Comparison of ENCODE assay signal across 8 mouse cellular contexts in the genomic region with DNA sequence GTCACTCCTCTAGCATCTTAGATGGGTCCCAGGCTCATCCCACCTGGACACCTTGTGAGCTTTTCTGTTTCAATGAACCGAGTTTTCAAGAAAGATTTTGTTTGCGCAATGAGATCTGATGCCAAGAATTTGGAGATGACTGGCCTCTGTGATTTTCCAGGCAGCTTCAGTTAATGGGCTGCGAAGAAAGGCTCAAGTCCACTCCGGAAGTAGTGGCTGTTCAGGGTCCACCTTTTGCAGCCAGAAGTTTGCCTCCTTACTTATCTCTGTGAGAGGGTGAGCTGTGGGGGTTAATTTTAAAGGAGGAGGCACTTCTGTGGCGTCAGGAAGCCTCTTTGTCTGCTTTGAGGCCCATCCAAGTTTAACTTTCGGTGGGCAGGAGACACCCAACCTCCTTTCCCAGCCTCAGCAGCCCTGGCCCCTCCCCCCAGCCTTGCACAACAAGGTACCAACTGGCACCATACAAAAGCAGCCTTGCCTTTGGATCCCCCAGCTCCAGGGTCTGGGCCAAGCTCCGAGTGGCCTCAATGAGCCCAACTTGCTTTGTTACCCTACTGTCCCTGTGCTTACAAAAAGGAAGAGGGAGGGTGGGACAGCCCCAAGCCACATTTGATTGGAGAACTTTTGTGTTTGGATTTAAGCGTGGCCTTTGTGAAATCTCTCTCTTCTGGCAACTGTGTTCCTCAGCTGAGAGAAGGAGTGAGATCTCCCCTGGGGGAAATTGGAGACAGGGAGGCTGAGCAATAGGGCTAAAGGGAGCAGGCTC.
DNase-seq lines count a peak whose midpoint lies in the region; ATAC-seq and TF ChIP-seq lines count a peak whose summit lies in the region.

No protein-coding gene starts in this region.

- no peak for DNase-seq in midbrain, embryonic 10.5 days (ENCODE audit: low spot score)
- DNase-seq in midbrain, embryonic 11.5 days (ENCODE audit: low spot score, missing footprints), result no peak
- DNase-seq in gastrocnemius, adult 8-10 months (ENCODE audit: low spot score in 2 of 2), result peak; percentile 56 to 68
- peak; percentile 30 for DNase-seq in midbrain, postnatal 0 days (ENCODE audit: low spot score)
- no peak for DNase-seq in thymus, adult 2 months
- DNase-seq in layer of hippocampus, postnatal 36 days, result no peak
- no peak for DNase-seq in ovary, postnatal 14 days (ENCODE audit: low spot score)

- peaks cover 18% of the 10 kb centered on the region for H3K4me1 ChIP-seq in midbrain, embryonic 10.5 days
- H3K4me1 ChIP-seq in midbrain, embryonic 11.5 days (ENCODE audit: control insufficient read depth, insufficient read depth, low read length), result peaks cover 4% of the 10 kb centered on the region; the same call in 1 of the 2 replicates
- peaks cover 6% of the 10 kb centered on the region for H3K4me1 ChIP-seq in kidney, embryonic 16.5 days (ENCODE audit: insufficient read depth, low read length)
- H3K4me1 ChIP-seq in midbrain, postnatal 0 days (ENCODE audit: insufficient read depth, low read length), result no peaks in the 10 kb centered on the region
- no peaks in the 10 kb centered on the region for H3K4me1 ChIP-seq in thymus, adult 2 months (replicated peaks; ENCODE audit: control insufficient read depth, insufficient read depth, low read length)

- no peak for TF ChIP-seq CTCF in midbrain, postnatal 0 days (IDR thresholded peaks at IDR 0.05)
- no peak for TF ChIP-seq CTCF in thymus, adult 2 months (IDR thresholded peaks at IDR 0.05; ENCODE audit: borderline replicate concordance, control insufficient read depth, extremely low read depth, insufficient read depth, low read length, poor library complexity)

- H3K9ac ChIP-seq in midbrain, embryonic 11.5 days (ENCODE audit: low read length), result no peak overlapping the region
- peak overlapping the region; percentile 17; the same call in 1 of the 2 replicates for H3K9ac ChIP-seq in kidney, embryonic 16.5 days (replicated peaks; ENCODE audit: low read length)
- H3K9ac ChIP-seq in midbrain, postnatal 0 days (replicated peaks; ENCODE audit: low read length, poor library complexity, severe bottlenecking), result no peak overlapping the region

- no peak for TF ChIP-seq POLR2A in thymus, adult 2 months (IDR thresholded peaks at IDR 0.05; ENCODE audit: control insufficient read depth, extremely low read depth, insufficient read depth, low read length, poor library complexity)

- no peak for ATAC-seq in midbrain, embryonic 11.5 days (ENCODE audit: low FRiP score)
- no peak; the same call in 1 of the 2 replicates for ATAC-seq in kidney, embryonic 16.5 days (ENCODE audit: low FRiP score, low TSS enrichment)
- ATAC-seq in midbrain, postnatal 0 days (ENCODE audit: low FRiP score), result no peak

- 53% methylated on average over 8 of the region's 8 CpGs for WGBS in midbrain, embryonic 10.5 days
- 61% methylated on average over 8 of the region's 8 CpGs for WGBS in midbrain, embryonic 11.5 days
- WGBS in kidney, embryonic 16.5 days, result 32% methylated on average over 8 of the region's 8 CpGs
- 49% methylated on average over 8 of the region's 8 CpGs for WGBS in midbrain, postnatal 0 days
- 69% methylated on average over 8 of the region's 8 CpGs for WGBS in thymus, adult 2 months

- no peak overlapping the region for H3K4me2 ChIP-seq in midbrain, embryonic 11.5 days
- no peak overlapping the region for H3K4me2 ChIP-seq in kidney, embryonic 16.5 days (replicated peaks; ENCODE audit: low read depth, low read length)
- H3K4me2 ChIP-seq in midbrain, postnatal 0 days (ENCODE audit: low read depth, low read length, poor library complexity, severe bottlenecking), result no peak overlapping the region

- no peaks in the 10 kb centered on the region for H3K27me3 ChIP-seq in midbrain, embryonic 10.5 days (ENCODE audit: low read depth, poor library complexity, severe bottlenecking)
- no peaks in the 10 kb centered on the region for H3K27me3 ChIP-seq in midbrain, embryonic 11.5 days (ENCODE audit: control insufficient read depth, insufficient read depth, low read length)
- H3K27me3 ChIP-seq in kidney, embryonic 16.5 days (ENCODE audit: insufficient read depth, low read length), result 0 out of 2 replicates have a peak, but pooled peaks cover 2% of the 10 kb centered on the region
- H3K27me3 ChIP-seq in midbrain, postnatal 0 days (ENCODE audit: insufficient read depth, low read length), result no peaks in the 10 kb centered on the region
- H3K27me3 ChIP-seq in thymus, adult 2 months (ENCODE audit: control insufficient read depth, insufficient read depth, low read length), result no peaks in the 10 kb centered on the region

- H3K4me3 ChIP-seq in midbrain, embryonic 10.5 days, result no peak overlapping the region
- no peak overlapping the region for H3K4me3 ChIP-seq in midbrain, embryonic 11.5 days (ENCODE audit: low read depth, low read length)
- H3K4me3 ChIP-seq in kidney, embryonic 16.5 days (ENCODE audit: low read length), result no peak overlapping the region
- no peak overlapping the region for H3K4me3 ChIP-seq in midbrain, postnatal 0 days (ENCODE audit: low read depth, low read length)
- H3K4me3 ChIP-seq in thymus, adult 2 months (ENCODE audit: control insufficient read depth, insufficient read depth, low read length), result no peak overlapping the region

- H3K36me3 ChIP-seq in midbrain, embryonic 10.5 days, result no peaks in the 10 kb centered on the region
- no peaks in the 10 kb centered on the region for H3K36me3 ChIP-seq in midbrain, embryonic 11.5 days (ENCODE audit: control insufficient read depth, insufficient read depth, low read length)
- no peaks in the 10 kb centered on the region for H3K36me3 ChIP-seq in kidney, embryonic 16.5 days (ENCODE audit: insufficient read depth, low read length)
- H3K36me3 ChIP-seq in midbrain, postnatal 0 days (ENCODE audit: insufficient read depth, low read length), result no peaks in the 10 kb centered on the region
- H3K36me3 ChIP-seq in thymus, adult 2 months (ENCODE audit: control insufficient read depth, insufficient read depth, low read length), result no peaks in the 10 kb centered on the region

- H3K9me3 ChIP-seq in midbrain, embryonic 10.5 days (replicated peaks), result no peaks in the 10 kb centered on the region
- no peaks in the 10 kb centered on the region for H3K9me3 ChIP-seq in midbrain, embryonic 11.5 days (ENCODE audit: control insufficient read depth, low read length)
- H3K9me3 ChIP-seq in kidney, embryonic 16.5 days (ENCODE audit: low read length), result no peaks in the 10 kb centered on the region
- H3K9me3 ChIP-seq in midbrain, postnatal 0 days (ENCODE audit: low read length), result no peaks in the 10 kb centered on the region

- peak overlapping the region; percentile 35 for H3K27ac ChIP-seq in midbrain, embryonic 10.5 days (replicated peaks)
- no peak overlapping the region for H3K27ac ChIP-seq in midbrain, embryonic 11.5 days (ENCODE audit: low read depth, low read length)
- H3K27ac ChIP-seq in kidney, embryonic 16.5 days (ENCODE audit: low read length), result no peak overlapping the region
- no peak overlapping the region for H3K27ac ChIP-seq in midbrain, postnatal 0 days (ENCODE audit: low read depth, low read length)
- H3K27ac ChIP-seq in thymus, adult 2 months (ENCODE audit: control insufficient read depth, insufficient read depth, low read length), result no peak overlapping the region

Comparison
In these comparisons a context has a peak if more than half of its experiments do, and no peak if none do; other contexts are left out.
1. DNase-seq: peak in gastrocnemius, adult 8-10 months (2 of 2) and midbrain, postnatal 0 days (single experiment); none in midbrain, embryonic 10.5 days (single experiment), midbrain, embryonic 11.5 days (single experiment), thymus, adult 2 months (single experiment), layer of hippocampus, postnatal 36 days (0 of 2) and ovary, postnatal 14 days (single experiment).